Mouse (Mus musculus) forebrain, embryonic 11.5 days (tissue): ENCODE data around the gene Rin2. TPM values are rescaled to one million over a fixed set of nuclear protein-coding genes. Genes with fewer than 3 reads are reported as not detected.

Experiments used
- ATAC-seq: fragments of 200-750 bp; cut with Nextera tagmentation; replicated peaks from 2 replicates; pipeline ENCODE4 v1.8.0; 2017; ENCODE audit warnings: moderate TSS enrichment; ENCODE audit not compliant: low FRiP score
- DNase-seq: peaks from one replicate; pipeline ENCODE4 v3.0.0-alpha.2; 2017; ENCODE audit warnings: low spot score
- H3K27ac ChIP-seq: fragments of 300-500 bp; sonication (generic); 2 replicates; pipeline ENCODE4 v1.5.1; 2014; ENCODE audit warnings: low read depth, low read length
- H3K27me3 ChIP-seq: fragments of 300-500 bp; sonication (generic); 2 replicates; pipeline ENCODE4 v1.6.1; 2014; ENCODE audit warnings: mild to moderate bottlenecking, low read length, mixed read lengths; ENCODE audit not compliant: control insufficient read depth, insufficient read depth
- H3K36me3 ChIP-seq: fragments of 300-500 bp; sonication (generic); 2 replicates; pipeline ENCODE4 v1.6.1; 2014; ENCODE audit warnings: mild to moderate bottlenecking, low read length, moderate library complexity, mixed read lengths; ENCODE audit not compliant: control insufficient read depth, insufficient read depth
- H3K4me1 ChIP-seq: fragments of 300-500 bp; sonication (generic); replicated peaks from 2 replicates; pipeline ENCODE4 v1.6.1; 2014; ENCODE audit warnings: low read length, mixed read lengths; ENCODE audit not compliant: control insufficient read depth, insufficient read depth
- H3K4me2 ChIP-seq: fragments of 300-500 bp; sonication (generic); 2 replicates; pipeline ENCODE4 v1.6.1; 2014; ENCODE audit warnings: low read depth, mild to moderate bottlenecking, low read length, moderate library complexity, mixed read lengths; ENCODE audit not compliant: severe bottlenecking
- H3K4me3 ChIP-seq: fragments of 300-500 bp; sonication (generic); 2 replicates; pipeline ENCODE4 v1.5.1; 2014; ENCODE audit warnings: low read depth, low read length
- H3K9ac ChIP-seq: fragments of 300-500 bp; sonication (generic); 2 replicates; pipeline ENCODE4 v1.6.1; 2014; ENCODE audit warnings: low read length
- H3K9me3 ChIP-seq: fragments of 300-500 bp; sonication (generic); 2 replicates; pipeline ENCODE4 v1.6.1; 2016; ENCODE audit warnings: low read length, mixed read lengths; ENCODE audit not compliant: control insufficient read depth
- WGBS: fragments of 180-500 bp; shearing (Covaris S2); extraction: QIAGEN DNeasy Blood & Tissue Kit; methylation state at CpG from one replicate; pipeline ENCODE4 v1.1.7; 2014; 5-methylcytosine and 5-hydroxymethylcytosine counted together
- polyA plus RNA-seq: library from polyadenylated mRNA; unstranded; fragments of >200 nt; fragmentation: Nextera tagmentation; extraction: Ambion mirVana; gene quantifications from 2 replicates; pipeline ENCODE4 v1.2.1, GENCODE M21; 2014

Gene Rin2
- polyA plus RNA-seq, 1 experiment from 2014 or later: 12.4 TPM

DNA sequence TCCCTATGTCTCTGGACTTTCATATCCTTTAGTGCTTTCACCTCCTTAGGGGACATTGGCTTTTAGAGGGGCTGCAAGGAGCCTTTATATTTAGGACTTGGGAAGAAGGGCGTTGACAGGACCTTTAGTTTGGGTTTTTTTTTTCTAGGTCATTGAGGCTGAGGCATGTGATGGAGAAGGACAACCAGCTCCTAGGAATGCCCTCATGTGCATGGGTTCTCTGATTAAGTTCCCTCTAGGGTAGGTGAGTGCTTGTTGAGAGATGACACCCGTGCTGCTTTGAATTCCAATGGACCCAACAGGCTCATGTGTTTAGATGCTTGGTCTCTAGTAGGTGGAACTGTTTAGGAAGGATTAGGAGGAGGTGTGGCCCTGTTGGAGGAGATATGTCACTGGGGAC lies 1.9 kb downstream of the Rin2 start:
- no peak for DNase-seq
- Histone ChIP-seq H3K4me2 (no peak overlapping the region), H3K9me3 (no peaks in the 10 kb centered on the region), H3K36me3 (no peaks in the 10 kb centered on the region), H3K27me3 (0 out of 2 replicates have a peak, but pooled peaks cover 2% of the 10 kb centered on the region), H3K27ac (no peak overlapping the region), H3K4me3 (no peak overlapping the region), H3K4me1 (no peaks in the 10 kb centered on the region; the same call in 1 of the 2 replicates), H3K9ac (no peak overlapping the region)
- no peak for ATAC-seq
- WGBS: 86% methylated on average over 2 of the region's 2 CpGs

DNA sequence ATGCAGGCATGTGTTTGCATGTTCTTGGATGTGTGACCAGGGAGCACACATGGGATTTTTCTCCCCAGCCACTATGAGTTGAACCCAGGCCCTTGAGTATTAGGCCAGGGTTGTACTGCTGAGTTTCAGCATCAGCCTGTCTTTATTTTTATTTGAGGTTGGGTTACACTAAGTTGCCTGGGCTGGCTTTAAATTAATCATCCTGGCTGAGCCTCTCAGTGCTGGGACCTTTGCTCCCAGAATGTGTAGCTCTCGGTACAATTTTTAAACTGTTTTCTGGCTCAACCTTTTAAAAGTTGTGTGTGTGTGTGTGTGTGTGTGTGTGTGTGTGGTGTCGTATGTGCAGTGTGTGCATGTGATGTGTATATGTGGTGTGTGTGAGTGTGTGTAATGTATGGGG lies 5.1 kb downstream of the Rin2 start:
- no peak overlapping the region for H3K4me2 ChIP-seq
- H3K9me3 ChIP-seq: no peaks in the 10 kb centered on the region
- H3K4me3 ChIP-seq: no peak overlapping the region
- H3K4me1 ChIP-seq: no peaks in the 10 kb centered on the region; the same call in 1 of the 2 replicates
- DNase-seq (no peak), ATAC-seq (no peak)
- H3K27me3 ChIP-seq: 0 out of 2 replicates have a peak, but pooled peaks cover 2% of the 10 kb centered on the region
- H3K27ac ChIP-seq: no peak overlapping the region
- no peak overlapping the region for H3K9ac ChIP-seq
- no peaks in the 10 kb centered on the region for H3K36me3 ChIP-seq
- 85% methylated on average over 2 of the region's 2 CpGs for WGBS

DNA sequence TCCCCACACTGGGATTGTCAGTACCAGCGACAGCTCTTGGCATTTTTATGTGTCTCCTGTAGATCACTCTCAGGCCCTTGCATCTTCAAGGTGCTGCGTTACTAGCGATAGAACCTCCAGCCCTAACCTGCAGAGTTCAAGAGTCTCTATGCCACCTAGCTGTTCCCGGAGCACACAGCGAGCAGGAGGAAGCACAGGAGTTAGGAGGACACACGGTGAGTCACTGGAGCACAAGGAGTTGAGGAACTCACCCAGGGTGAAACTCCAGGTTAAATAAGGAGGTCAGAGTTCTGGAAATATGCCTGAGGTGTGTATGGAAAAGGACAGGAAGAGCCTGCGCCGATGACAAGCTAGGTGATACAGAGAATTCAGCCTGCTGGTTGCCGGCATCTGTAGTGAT lies 5.7 kb downstream of the Rin2 start:
- H3K9me3 ChIP-seq: no peaks in the 10 kb centered on the region
- WGBS: 87% methylated on average over 9 of the region's 9 CpGs
- H3K4me1 ChIP-seq: no peaks in the 10 kb centered on the region
- H3K27ac ChIP-seq: no peak overlapping the region
- no peaks in the 10 kb centered on the region for H3K36me3 ChIP-seq
- H3K27me3 ChIP-seq: 0 out of 2 replicates have a peak, but pooled peaks cover 2% of the 10 kb centered on the region
- H3K9ac ChIP-seq: no peak overlapping the region
- H3K4me3 ChIP-seq: no peak overlapping the region
- DNase-seq: no peak
- no peak for ATAC-seq
- H3K4me2 ChIP-seq: no peak overlapping the region

DNA sequence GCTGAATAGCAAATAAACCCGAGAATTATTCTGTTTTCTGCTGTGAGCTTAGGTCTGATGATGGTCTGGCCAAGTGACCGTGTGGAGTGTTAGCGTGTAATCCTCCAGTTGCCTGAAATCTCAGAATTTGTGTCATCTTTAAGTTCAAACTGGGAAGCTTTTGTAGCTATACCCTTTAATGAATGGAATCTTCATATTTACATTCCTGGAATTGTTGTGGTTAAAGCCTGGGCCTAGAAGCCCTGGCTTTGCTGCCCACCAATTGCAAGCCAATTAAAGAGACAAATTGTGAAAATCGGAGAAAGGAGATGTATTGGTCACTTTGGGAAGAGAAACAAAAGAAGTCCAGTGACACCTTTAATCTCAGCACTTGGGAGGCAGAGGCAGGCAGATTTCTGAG lies 6.6 kb downstream of the Rin2 start:
- WGBS: 85% methylated on average over 4 of the region's 4 CpGs
- no peaks in the 10 kb centered on the region for H3K36me3 ChIP-seq
- H3K4me2 ChIP-seq: no peak overlapping the region
- no peaks in the 10 kb centered on the region for H3K27me3 ChIP-seq
- ATAC-seq (no peak), DNase-seq (no peak)
- no peak overlapping the region for H3K4me3 ChIP-seq
- H3K9ac ChIP-seq: no peak overlapping the region
- H3K27ac ChIP-seq: no peak overlapping the region
- H3K9me3 ChIP-seq: no peaks in the 10 kb centered on the region
- no peaks in the 10 kb centered on the region for H3K4me1 ChIP-seq

DNA sequence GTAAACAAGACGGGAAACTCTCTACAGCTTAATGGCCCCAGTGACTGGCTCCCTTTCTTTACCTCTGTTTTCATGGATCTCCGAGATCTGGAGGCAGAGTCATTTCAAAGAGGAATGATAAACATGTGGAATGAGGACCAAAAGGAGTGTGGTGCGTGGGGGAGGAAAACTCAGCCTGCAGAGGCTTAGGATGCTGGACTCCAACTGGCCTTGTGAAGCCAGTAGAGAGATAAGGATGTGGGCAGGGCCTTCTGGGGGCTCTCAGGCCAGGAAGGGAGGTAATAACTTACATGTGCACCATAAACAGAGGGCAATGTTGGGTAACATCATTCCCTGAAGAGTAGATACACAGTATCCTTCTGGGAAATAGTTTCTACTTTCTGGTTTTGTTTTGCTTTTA lies 7.9 kb downstream of the Rin2 start:
- H3K27ac ChIP-seq: no peak overlapping the region
- H3K4me3 ChIP-seq: no peak overlapping the region
- no peaks in the 10 kb centered on the region for H3K9me3 ChIP-seq
- WGBS: 73% methylated on average over 3 of the region's 3 CpGs
- no peak for ATAC-seq
- H3K9ac ChIP-seq: no peak overlapping the region
- H3K4me1 ChIP-seq: no peaks in the 10 kb centered on the region
- DNase-seq: no peak
- no peak overlapping the region for H3K4me2 ChIP-seq
- H3K36me3 ChIP-seq: no peaks in the 10 kb centered on the region
- no peaks in the 10 kb centered on the region for H3K27me3 ChIP-seq

DNA sequence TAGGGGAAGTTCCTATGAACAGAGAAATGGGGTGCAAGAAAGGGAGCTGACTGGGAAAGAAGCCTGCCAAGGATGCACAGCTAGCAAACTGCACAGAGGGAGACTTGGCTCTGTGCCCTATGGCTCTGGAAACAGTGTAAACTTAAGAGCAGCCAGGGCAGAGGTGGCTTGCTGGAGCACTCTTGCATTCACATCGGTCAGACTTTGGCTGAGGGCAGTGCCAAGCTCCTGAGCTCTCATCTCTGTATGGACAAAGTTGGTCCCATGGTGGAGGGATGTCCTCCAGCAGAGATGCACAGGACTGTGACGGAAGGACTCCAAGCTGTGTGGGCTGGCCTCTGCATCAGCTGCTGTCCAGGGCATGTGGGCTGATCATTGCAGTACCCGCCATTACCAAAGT lies 8.5 kb downstream of the Rin2 start:
- H3K4me3 ChIP-seq: no peak overlapping the region
- no peaks in the 10 kb centered on the region for H3K9me3 ChIP-seq
- H3K27ac ChIP-seq: no peak overlapping the region
- H3K4me2 ChIP-seq: no peak overlapping the region
- no peak overlapping the region for H3K9ac ChIP-seq
- no peaks in the 10 kb centered on the region for H3K36me3 ChIP-seq
- DNase-seq: no peak
- WGBS: 79% methylated on average over 3 of the region's 3 CpGs
- no peaks in the 10 kb centered on the region for H3K4me1 ChIP-seq
- ATAC-seq: no peak
- no peaks in the 10 kb centered on the region for H3K27me3 ChIP-seq

DNA sequence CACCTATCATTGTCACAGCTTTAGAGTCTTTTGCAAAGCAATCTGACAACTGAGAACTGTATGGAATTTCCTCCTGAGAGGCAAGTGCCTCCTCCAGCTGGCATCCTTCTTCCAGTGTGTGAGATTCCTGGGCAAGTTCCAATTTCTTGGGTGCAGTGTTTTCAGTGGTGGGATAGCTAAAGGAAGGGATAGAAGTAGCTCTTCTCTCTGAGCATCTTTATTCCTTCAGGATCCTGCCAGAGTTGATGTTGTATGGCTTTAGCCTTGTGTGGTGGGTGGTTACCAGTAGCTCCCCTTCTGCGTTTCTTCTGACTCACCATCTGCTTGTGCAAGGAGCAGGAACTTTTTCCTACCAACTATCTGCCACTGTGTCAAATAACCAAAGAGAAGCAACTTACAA lies 9.1 kb downstream of the Rin2 start:
- DNase-seq: no peak
- WGBS: 84% methylated on average over 1 of the region's 1 CpGs
- H3K9ac ChIP-seq: no peak overlapping the region

DNA sequence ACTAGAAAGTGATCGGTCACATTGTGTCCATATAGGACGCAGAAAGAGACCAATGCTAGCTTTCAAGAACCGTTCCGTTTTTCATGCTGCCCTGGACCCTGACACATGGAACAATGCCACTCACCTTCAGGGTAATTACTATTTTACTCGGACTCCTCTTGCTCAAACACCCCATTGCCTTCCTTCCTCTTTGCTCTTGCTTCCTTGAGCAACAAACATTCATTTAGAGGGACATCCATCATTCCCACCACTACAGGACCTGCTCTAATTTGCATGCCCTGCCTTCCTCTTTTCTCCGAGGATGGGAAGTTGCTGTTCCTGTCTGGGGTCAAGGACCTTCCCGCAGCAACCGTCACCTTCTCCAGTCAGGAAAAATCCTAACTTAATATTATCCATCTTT lies 9.9 kb downstream of the Rin2 start:
- 92% methylated on average over 8 of the region's 8 CpGs for WGBS
- Histone ChIP-seq H3K9ac (no peak overlapping the region), H3K4me1 (no peaks in the 10 kb centered on the region), H3K9me3 (no peaks in the 10 kb centered on the region), H3K27me3 (no peaks in the 10 kb centered on the region), H3K4me3 (no peak overlapping the region), H3K4me2 (no peak overlapping the region), H3K27ac (no peak overlapping the region), H3K36me3 (no peaks in the 10 kb centered on the region)
- ATAC-seq (no peak), DNase-seq (no peak)

More for the DNA sequence above, 9.1 kb downstream of the Rin2 start:
- no peaks in the 10 kb centered on the region for H3K27me3 ChIP-seq
- H3K4me3 ChIP-seq: no peak overlapping the region
- H3K9me3 ChIP-seq: no peaks in the 10 kb centered on the region
- no peak for ATAC-seq
- no peak overlapping the region for H3K27ac ChIP-seq
- H3K36me3 ChIP-seq: no peaks in the 10 kb centered on the region
- no peak overlapping the region for H3K4me2 ChIP-seq
- H3K4me1 ChIP-seq: no peaks in the 10 kb centered on the region

DNA sequence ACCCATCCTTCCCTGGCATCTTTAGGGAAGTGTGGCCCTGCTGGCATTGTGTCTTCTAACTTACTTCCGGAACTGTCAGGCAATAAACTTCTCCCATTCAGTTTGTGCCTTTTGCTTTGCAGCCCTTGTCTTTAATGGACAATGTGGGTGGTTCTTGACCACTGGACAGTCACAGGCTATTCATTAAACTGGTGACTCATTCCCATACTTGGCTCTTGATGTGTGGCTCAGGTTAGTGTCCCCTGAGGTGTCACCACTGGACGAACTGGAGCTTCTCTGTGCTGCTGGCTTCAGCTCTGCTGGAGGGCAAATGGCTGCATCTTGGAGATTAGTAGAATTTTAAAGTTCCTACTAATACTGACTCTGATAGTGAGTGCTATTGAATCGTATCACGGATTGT lies 11.0 kb downstream of the Rin2 start:
- Histone ChIP-seq H3K9me3 (no peaks in the 10 kb centered on the region), H3K4me2 (no peak overlapping the region), H3K27ac (no peak overlapping the region), H3K27me3 (no peaks in the 10 kb centered on the region), H3K4me1 (no peaks in the 10 kb centered on the region), H3K4me3 (no peak overlapping the region), H3K36me3 (no peaks in the 10 kb centered on the region), H3K9ac (no peak overlapping the region)
- ATAC-seq (no peak), DNase-seq (no peak)
- WGBS: 89% methylated on average over 4 of the region's 4 CpGs
